Mouse (Mus musculus): Measurements from ENCODE around the gene Gstz1. TPM values are rescaled to one million over a fixed set of nuclear protein-coding genes. Genes with fewer than 3 reads are reported as not detected.
"Not testable (repeated sequence)": the region's sequence is repeated elsewhere in the genome, so short reads cannot be mapped to it uniquely, and the experiment has no call there.

Gene Gstz1
- total RNA-seq, 1 experiment from 2014 or later: 0.95 TPM

GRCm38 (mm10) chr12:87149471-87149870 is 2.5 kb downstream of the Gstz1 start:
- ATAC-seq (replicated peaks; ENCODE audit: insufficient number of reproducible peaks, low FRiP score, low TSS enrichment, poor library complexity, severe bottlenecking): no peak

DNA sequence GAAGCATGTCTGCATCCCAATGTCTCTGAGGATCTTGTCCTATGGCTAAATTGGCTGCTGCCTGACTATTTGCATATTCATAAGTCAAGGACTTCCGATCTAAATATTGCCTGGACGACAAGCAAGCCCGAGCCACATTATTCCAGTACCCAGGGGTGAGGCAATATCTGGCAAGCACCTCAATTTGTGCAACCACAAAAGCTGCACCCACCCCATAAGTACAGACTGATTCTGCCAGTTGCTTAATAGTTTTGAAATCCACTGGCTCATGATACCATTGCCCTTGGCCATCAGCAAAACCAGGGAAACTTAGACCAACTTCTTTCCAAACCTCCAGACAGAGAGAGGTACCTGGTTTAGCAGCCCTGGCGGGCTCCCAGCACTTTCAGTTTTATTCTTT is 7.5 kb downstream of the Gstz1 start:
- not testable (repeated sequence) for ATAC-seq (replicated peaks; ENCODE audit: insufficient number of reproducible peaks, low FRiP score, low TSS enrichment, poor library complexity, severe bottlenecking)

DNA sequence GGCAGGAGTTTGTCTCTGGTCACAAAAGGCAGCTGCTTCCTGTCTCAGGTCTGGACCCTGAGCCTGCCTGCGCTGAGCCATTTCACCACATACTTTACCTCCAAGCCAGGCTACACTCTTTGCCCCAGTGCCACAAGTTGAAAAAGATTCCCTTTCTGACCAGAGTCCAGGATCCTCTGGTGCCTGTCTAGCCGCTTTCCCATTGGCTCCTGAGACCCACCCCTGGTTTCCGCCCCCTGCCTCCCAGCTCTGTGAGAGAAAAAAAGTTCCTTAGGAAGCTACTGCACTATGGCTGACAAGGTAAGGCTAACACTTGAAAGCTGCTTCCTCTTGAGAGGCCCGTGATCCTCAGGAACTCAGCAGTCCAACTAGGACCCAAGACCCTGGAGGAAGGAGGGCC is 10.4 kb downstream of the Gstz1 start:
- no peak for ATAC-seq (replicated peaks; ENCODE audit: insufficient number of reproducible peaks, low FRiP score, low TSS enrichment, poor library complexity, severe bottlenecking)

GRCm38 (mm10) chr12:87158099-87158498 is 11.1 kb downstream of the Gstz1 start:
- ATAC-seq (replicated peaks; ENCODE audit: insufficient number of reproducible peaks, low FRiP score, low TSS enrichment, poor library complexity, severe bottlenecking): no peak

DNA sequence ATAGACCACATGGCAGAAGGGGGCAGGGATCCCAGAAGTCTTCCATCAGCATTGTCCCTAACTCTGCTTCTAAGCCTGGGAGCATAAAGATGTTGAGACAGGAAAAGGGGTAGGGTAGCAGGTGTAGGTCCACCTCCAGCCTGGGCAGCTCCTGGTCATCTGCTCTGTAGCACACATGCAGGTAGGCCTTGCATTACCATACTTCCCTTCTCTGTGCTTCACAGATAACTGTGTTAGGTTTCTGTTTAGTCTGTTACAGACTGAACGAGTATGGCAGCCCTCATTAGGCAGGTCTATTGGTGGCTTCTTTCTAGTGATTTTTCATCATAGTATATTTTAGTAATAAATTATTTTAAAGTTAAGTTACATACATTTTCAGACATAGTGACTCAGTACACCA is 13.3 kb downstream of the Gstz1 start:
- no peak for ATAC-seq (replicated peaks; ENCODE audit: insufficient number of reproducible peaks, low FRiP score, low TSS enrichment, poor library complexity, severe bottlenecking)

DNA sequence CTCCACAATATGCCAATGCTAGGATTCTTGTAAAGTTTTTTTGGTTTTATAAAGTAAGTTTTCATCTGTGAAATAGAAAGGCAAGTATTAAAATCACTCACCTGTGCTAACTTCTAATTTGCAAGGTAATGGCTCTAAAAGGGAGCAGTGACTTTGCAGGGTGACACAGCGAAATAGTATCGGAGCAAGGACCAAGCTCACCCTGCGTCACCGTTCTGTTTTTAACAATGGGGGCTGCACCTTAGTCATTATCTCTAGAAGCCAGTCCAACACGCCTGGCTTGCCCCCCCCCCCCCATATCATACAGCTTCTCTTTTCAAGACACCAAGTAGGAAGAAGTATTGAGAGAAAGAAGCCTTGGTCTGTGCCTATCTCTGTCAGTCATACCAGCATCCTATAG is 13.8 kb downstream of the Gstz1 start:
- ATAC-seq (replicated peaks; ENCODE audit: insufficient number of reproducible peaks, low FRiP score, low TSS enrichment, poor library complexity, severe bottlenecking): no peak

DNA sequence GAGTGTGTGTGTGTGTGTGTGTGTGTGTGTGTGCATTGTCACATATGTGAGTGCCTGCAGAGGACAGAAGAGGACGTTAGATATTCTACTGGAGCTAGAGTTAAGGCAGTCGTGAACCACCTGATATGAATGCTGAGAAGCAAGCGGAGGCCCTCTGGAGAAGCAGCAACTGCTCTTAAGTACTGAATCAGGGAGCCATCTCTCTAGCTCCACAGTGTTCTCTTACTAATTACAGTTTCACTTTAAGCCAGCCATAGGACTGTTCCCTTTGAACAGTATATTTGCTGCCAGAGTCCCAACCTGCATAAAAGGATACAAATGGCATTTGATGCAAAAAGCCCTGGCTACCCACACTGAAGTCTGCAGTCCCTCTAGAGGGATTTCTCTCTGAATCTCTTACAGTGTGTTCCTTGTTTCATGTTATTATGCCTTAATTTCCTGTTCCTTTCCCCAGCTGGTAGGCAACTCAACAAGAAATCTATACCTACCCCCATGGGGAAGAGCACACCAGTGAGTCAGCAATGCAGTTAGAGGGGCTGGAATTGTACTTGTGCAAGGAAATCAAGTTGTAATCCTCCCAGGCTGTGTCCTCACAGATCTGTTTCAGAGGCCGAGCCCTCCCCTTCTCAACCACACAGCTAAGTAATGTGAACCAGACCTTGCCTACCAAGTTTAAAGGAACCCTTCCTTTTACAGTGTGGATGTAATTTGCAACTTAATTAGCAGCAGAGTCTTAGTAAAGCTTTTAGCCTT is 28.4 kb downstream of the Gstz1 start:
- no peak for ATAC-seq (replicated peaks; ENCODE audit: insufficient number of reproducible peaks, low FRiP score, low TSS enrichment, poor library complexity, severe bottlenecking)

DNA sequence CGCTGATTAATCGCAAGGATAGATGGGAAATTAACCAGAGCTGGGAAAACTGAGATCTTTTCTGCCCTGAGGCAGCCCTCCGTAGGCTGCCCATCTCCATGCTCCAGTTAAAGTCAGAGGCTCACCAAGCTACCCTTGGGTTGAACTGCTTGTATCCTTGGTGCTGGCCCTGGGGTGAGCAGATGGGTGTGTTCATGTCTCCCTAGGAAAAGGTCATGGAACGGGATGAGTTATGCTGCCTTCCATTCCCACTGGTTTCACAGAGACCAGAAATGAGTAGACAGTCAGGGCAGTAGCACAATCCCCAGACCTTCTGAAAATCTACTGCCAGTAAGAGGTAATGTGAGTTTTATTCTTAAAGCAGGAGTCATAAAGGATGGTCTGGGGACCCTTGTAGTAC is 30.7 kb downstream of the Gstz1 start:
- no peak for ATAC-seq (replicated peaks; ENCODE audit: insufficient number of reproducible peaks, low FRiP score, low TSS enrichment, poor library complexity, severe bottlenecking)

DNA sequence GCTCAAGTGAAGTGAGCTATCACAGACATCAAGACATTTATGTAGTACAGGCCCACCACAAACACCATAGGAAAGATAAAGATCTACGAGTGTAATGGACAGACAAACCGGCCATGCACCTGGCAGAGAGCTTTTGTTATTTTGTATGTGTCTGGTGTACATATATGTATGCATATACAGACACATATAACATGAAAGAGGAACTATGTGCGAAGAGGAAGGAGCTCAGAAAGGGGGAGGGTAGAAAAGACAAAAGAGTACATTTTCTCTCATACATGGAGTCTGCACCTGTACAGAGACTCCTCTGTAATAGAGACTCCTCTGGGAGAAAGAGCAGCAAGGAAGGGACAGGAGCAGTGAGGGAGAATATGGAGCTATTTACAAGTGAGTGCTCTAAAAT is 46.0 kb downstream of the Gstz1 start:
- ATAC-seq (replicated peaks; ENCODE audit: insufficient number of reproducible peaks, low FRiP score, low TSS enrichment, poor library complexity, severe bottlenecking): 0 out of 2 replicates have a peak, but pooled peaks have one; percentile 17

DNA sequence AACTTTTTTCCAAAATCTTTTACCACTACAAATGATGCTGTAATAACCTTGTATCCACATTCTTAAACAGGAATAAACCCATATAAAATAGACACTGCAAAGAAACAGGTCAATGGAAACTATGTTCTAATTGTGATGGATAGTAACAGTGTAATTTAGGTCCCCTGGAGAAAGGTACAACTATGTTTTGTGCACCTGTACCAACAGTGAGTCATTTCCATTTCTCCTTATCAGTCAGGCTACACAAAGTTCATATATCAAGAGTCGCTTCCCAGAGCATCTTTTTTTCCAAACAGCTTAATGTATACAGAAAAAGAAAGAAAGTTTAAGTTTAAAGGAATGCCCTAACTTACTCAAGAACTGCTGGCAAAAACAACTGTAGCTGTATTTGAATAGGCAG is 48.1 kb downstream of the Gstz1 start:
- no peak for ATAC-seq (replicated peaks; ENCODE audit: insufficient number of reproducible peaks, low FRiP score, low TSS enrichment, poor library complexity, severe bottlenecking)

- ATAC-seq (replicated peaks; ENCODE audit: insufficient number of reproducible peaks, low FRiP score, low TSS enrichment, poor library complexity, severe bottlenecking): no peak
These were observed 49.3 kb downstream of the Gstz1 start for GRCm38 (mm10) chr12:87196310-87196709.

GRCm38 (mm10) chr12:87198792-87199191 is 51.8 kb downstream of the Gstz1 start:
- no peak for ATAC-seq (replicated peaks; ENCODE audit: insufficient number of reproducible peaks, low FRiP score, low TSS enrichment, poor library complexity, severe bottlenecking)

- no peak; the same call in 1 of the 2 replicates for ATAC-seq (replicated peaks; ENCODE audit: insufficient number of reproducible peaks, low FRiP score, low TSS enrichment, poor library complexity, severe bottlenecking)
These were observed 52.4 kb downstream of the Gstz1 start, which contains the start of gene Samd15 for GRCm38 (mm10) chr12:87199206-87199972. Gene Samd15, plus strand, starts transcription at chr12:87199723.

DNA sequence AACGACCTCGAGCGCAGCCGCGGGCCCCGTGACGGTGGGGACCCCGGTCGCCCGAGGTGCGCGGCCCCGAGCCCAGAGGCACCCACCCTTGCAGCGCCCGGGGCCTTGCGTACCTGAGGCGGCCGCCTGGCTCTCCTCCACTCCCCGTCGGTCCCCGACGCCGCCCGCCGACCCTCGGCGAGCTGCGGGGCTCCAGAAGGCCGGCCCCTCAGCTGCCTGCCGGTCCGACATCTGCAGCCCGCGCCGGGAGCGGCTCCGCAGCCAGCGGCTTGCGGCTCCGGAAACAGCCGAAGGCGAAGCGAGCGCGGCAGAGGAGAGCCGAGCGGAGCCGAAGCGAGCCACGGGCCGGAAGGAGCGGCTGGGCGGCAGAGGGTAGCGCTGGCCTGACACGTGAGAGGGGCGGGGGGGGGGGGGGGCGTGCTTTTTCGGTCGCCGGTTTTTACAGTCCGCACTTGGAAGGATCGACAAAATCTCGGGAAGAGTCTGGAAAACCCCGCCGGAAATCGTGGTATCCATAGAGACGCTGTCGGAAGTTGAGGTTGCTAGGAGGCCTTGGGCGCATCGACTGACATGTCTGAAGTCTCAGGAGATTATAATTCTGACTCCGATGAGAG is 53.1 kb downstream of the Gstz1 start, which contains the start of gene Tmed8:
Gene Tmed8, minus strand, starts transcription at position 482 of the 614 bp plus-strand sequence.
- ATAC-seq (replicated peaks; ENCODE audit: insufficient number of reproducible peaks, low FRiP score, low TSS enrichment, poor library complexity, severe bottlenecking): peak; percentile 73

DNA sequence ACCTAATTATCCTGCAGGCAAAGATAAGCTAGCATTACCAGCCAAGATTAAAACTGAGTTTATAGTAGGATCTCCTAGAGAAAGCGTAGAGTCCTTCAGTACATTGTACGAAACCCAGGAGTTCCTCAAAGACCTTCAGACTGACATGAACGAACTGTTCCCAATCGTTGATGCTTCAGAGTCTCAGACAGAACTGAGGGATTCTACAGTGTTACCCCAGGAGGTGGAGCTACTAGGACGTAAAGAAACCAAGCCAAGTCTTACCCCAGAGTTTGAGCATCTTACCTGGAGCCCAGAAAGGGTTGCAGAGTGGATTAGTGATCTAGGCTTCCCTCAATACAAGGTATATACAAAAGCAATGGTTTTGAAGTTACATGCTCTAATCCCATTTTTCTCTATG is 54.7 kb downstream of the Gstz1 start:
- ATAC-seq (replicated peaks; ENCODE audit: insufficient number of reproducible peaks, low FRiP score, low TSS enrichment, poor library complexity, severe bottlenecking): no peak

DNA sequence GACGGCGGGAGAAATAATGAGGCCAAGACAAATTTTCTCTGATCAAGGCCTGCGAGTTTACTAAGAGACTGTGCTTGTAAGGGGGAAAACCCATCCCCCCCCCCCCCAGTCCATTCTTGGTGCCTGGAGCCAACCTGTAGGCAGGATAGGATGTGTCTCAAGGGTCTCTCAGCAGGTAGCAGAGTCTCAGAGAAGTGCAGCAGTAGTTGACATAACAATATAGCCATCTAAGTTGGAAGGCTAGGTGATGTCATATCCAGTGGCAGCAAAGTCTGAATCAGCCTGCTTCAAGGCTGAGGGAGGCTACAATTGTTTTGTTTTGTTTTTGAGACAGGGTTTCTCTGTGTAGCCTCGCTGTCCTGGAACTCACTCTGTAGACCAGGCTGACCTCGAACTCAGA is 58.8 kb downstream of the Gstz1 start:
- not testable (repeated sequence) for ATAC-seq (replicated peaks; ENCODE audit: insufficient number of reproducible peaks, low FRiP score, low TSS enrichment, poor library complexity, severe bottlenecking)

- no peak for ATAC-seq (replicated peaks; ENCODE audit: insufficient number of reproducible peaks, low FRiP score, low TSS enrichment, poor library complexity, severe bottlenecking)
These were observed 66.1 kb downstream of the Gstz1 start for GRCm38 (mm10) chr12:87212844-87213606.
